Mouse (Mus musculus) testis, postnatal 14 days (tissue): ENCODE measurements around the gene Spop.

Experiments used
- DNase-seq: peaks from one replicate; pipeline ENCODE4 v3.0.0; 2021; ENCODE audit warnings: low spot score

Gene Spop

DNA sequence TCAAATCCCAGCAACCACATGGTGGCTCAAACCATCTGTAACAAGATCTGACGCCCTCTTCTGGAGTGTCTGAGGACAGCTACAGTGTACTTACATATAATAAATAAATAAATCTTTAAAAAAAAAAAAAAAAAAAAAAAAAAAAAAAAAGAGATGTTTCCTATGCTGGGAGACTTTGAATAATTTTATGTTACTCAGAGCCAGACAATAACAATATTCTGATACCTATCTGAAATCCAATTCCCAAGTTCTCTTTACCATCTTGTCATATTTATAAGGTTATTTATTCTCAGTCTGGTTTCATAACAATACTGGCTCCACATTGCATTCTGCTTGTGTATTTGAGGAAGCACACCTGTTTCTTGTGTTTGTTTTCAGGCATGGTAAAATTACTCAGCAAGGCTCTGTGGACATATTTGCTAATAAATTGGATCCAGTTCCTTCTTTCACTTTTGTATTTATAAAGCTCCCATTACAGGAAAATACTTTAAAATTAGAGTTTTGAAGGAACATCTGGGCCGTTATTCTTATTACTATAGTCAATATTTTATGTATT is 7.1 kb downstream of the Spop start:
- DNase-seq, result no peak

GRCm38 (mm10) chr11:95423505-95423904 is 9.6 kb downstream of the Spop start:
- DNase-seq, result no peak

DNA sequence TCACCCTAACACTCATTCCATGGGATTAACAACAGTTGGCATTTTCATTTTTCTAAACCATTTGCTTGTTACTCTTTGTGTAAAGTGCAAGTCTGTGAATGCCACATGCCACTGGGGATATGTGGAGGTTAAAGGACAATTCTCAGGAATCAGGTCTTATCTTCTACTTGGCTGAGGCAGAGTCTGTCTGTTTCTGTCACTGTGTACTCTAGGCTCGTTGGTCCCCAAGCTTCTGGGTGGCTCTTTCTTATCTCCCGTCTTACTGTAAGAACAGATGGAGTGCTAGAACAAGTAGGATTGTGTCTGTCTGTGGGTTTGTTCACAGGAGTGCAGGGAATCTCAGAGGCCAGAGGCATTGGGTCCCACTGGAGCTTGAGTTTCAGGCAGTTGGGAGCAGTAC is 17.5 kb downstream of the Spop start:
- DNase-seq, result no peak

DNA sequence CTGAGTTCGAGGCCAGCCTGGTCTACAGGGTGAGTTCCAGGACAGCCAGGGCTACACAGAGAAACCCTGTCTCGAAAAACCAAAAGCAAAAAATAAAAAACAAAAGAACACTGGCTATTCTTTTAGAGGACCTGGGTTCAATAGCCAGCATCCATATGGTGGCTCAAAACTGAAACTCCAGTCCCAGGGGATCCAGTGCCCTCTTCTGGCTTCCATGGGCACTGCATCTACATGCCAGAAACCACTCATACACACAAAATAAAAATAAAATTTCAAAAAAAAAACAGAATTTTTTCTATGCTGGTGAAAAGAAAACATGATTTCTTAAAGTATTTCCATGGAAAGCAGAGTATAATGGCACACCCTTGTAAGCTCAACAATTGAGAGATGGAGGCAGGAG is 18.3 kb downstream of the Spop start:
- no peak for DNase-seq

- no peak for DNase-seq
These were observed 31.5 kb downstream of the Spop start for GRCm38 (mm10) chr11:95445371-95445770.

DNA sequence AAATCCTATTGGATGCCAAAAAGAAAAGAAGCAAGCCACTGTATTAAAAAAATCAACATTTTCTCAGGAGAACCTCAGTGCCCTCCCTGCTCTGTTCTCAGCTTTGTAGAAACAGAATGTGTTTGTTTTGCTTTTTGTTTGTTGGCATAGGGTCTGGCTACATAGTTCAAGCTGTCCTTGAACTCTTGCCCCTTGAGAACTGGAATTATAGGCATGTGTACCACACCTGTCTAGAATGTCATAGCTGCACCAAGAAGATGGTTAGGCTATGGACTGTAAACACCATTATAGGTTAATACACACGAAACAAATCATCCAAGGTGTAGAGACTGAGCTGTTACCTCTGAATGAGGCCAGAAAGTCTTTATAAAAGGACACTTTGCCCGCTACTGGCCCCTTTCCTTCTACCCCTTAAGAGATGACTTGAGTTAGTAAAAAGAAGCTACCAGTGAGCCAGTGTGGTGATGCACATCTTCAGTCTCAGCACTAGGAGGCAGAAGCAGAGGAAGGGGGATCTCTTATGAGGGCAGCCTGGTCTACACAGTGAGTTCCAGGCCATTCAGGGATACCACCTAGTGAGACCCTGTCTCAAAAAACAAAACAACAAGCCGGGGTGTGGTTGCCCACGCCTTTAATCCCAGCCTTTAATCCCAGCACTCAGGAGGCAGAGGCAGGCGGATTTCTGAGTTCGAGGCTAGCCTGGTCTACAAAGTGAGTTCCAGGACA is 32.9 kb downstream of the Spop start:
- no peak for DNase-seq

GRCm38 (mm10) chr11:95448346-95448745 is 34.5 kb downstream of the Spop start:
- no peak for DNase-seq

GRCm38 (mm10) chr11:95455331-95455730 is 41.5 kb downstream of the Spop start:
- DNase-seq, result no peak

GRCm38 (mm10) chr11:95460872-95461271 is 47.0 kb downstream of the Spop start:
- DNase-seq, result no peak

DNA sequence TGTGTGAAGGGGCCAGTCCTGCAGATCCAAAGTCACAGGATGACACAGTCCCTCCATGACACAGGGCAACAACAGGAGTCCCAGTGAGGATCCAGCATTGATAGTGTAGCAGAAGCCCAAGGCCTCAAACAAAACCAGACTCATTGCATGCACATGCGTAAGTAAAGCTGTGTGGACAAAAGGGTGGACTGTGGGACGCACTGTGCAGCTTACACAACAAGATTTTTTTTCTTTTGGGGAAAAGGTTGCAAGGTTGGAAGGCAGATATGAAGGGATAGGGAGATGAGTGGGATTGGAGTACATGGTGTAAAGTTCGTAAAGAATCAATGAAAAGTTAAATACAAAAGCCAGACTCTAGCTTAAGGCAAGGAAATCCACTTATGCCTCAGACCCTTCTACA is 48.3 kb downstream of the Spop start:
- DNase-seq, result no peak

DNA sequence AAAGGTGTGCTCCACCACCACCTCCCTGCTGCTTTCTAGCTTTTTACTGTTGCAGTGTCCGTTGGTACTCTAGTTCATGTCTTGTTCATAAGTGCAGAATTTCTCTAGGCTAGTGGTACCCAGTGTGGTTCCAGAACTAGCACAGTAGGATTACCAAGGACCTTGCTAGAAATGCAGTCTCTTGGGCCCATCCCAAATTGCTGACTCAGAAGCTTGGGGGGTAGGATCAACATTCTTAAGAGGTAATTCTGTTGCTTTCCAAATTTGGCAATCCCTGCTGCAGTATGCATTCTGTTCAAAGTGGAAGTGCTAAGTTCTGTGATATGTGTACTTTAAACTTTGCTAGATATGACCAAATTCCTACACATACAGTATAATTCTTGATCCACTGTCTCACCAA is 53.9 kb downstream of the Spop start:
- DNase-seq, result no peak

DNA sequence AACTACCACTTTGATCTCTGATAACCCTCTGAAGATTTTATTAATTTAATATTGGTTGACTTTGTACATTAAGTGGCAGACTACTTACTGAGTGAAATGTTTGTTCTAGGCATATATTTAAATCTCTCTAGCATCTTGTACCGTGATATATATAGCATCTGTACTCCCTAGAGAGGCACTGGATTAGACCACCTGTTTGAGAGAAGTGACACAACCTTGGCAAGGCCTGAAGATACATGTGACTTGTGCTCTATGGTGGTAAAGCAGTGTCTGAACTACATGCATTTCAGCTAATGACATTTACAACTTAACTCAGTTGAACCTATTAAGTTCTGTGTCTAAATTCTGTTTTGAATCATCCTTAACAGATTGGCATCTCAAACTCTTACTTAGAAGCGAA is 59.1 kb downstream of the Spop start:
- DNase-seq, result no peak

GRCm38 (mm10) chr11:95473456-95473855 is 59.6 kb downstream of the Spop start:
- no peak for DNase-seq

- DNase-seq, result no peak
These were observed 62.4 kb downstream of the Spop start for GRCm38 (mm10) chr11:95476323-95476722.

DNA sequence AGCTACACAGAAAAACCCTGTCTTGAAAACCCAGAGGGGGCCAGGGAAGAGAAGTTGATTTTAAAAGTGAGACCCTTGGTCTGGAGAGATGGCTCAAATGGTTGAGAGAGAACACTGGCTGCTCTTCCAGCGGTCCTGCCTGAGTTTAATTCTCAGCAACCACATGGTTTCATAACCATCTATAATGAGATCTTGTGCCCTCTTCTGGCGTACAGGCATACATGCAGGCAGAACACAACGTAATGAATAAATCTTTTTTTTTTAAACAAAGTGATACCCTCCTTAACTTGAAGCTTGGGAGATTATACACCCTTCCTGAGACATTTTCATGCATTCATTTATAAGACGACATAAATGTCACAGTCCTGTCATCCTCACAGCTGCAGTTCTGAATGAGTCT is 65.6 kb downstream of the Spop start:
- DNase-seq, result no peak

DNA sequence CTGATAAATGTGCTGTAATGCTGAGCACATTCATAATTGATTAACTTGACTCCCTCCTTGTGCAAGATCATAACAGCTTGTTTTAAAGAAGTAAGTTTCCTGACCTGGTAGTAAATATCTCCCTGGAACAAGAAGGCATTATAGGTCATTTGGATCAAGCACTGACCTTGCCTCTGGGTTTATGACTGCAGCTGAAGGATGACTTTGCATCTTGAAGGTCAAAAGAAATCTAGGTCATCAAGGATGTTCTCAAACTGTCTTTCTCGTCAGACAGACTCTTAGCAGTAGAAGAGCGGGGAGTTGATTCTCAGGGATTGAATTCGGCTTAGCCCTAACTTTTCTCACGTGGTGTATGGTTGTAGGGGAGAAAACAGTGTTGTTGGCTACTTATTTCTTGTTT is 66.8 kb downstream of the Spop start:
- no peak for DNase-seq

GRCm38 (mm10) chr11:95485634-95486033 is 71.8 kb downstream of the Spop start:
- DNase-seq, result no peak

GRCm38 (mm10) chr11:95487237-95487636 is 73.4 kb downstream of the Spop start:
- DNase-seq, result no peak

GRCm38 (mm10) chr11:95490104-95490503 is 76.2 kb downstream of the Spop start:
- DNase-seq, result no peak

DNA sequence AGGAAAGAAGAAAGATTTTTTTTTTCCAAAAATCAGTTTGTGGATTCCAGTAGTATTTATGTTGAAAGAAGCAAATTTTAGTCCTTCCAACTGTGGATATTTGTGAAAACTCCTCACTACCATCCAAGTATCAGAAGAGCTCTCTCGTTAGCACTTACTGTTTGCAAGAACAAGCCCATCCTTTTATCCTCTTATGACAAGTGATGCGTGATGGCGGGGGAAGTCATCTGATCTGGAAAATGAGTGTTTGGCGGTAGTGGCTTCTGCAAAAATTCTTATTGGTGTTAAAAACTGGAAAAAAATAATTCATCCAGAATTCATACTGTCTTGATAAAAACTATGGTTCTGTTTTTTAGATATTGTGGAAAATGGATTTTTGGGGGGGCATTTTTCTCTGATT is 78.4 kb downstream of the Spop start:
- DNase-seq, result no peak

DNA sequence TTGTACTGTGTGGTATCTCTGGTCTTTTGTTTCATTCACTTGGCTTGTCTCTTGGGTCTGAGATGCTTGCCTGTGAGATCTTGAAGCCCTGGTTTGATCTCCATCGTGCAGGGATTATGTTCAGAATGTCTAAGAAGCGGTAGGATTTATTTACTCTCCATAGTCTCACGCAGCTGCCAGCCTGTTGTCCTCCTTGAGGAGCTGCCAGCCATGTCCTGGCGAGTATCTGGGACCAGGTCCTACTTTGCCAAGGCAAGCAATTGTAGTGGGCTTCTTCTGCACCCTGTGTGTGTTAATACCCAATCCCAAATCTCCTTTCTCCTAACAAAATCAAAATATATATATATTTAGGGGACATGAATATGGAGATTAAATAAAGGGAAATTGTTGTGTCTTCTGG is 79.1 kb downstream of the Spop start:
- DNase-seq, result no peak

- no peak for DNase-seq
These were observed 80.1 kb downstream of the Spop start for GRCm38 (mm10) chr11:95493950-95494349.

DNA sequence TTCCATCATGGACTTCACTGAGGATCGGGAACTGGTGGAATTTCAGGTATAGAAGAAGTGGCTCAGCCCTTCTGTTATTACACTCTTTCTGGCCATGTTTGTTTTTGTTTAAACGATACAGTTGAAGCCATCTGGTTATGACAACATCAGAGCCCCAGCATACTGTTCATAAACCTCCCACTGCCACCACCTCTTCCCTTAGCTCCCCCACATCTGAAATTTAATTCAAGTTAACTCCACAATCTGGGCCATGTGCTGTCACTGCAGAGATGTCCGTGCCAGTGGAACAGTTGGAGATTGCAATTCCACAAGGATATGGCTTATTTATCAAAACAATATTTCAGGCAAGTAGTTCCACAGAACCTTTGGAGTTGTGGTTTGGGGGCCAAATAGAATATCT is 80.5 kb downstream of the Spop start:
- no peak for DNase-seq

GRCm38 (mm10) chr11:95495883-95496282 is 82.0 kb downstream of the Spop start:
- DNase-seq, result no peak
